Comparison of ENCODE assay signal across 24 mouse cellular contexts in the genomic region with DNA sequence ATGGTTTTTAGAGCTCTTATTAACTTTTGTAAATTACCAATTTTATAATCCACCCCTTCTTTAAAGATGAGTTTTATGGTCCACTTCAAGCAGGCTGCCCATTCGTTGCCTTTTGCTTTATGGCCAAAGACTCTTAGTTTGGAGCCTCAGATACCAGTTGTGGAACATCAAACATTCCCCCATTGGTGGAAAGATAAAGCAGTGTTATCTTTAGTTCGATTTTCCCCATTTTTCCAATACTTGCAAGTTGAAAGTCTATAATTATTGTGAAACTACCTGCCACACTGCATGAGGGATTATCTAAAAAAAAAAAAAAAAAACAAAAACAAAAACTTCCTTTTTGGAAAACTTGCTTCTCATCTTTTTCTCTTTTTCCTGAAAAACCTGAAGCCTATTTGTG. TPM values are rescaled to one million over a fixed set of nuclear protein-coding genes. Genes with fewer than 3 reads are reported as not detected.
DNase-seq lines count a peak whose midpoint lies in the region; ATAC-seq and TF ChIP-seq lines count a peak whose summit lies in the region.
"Had no signal": no experiment of that assay in that cellular context is flagged by ENCODE, and none has a peak within 500 bp of the region (broad histone marks: within the 10 kb centered on the region; RNA-seq: fewer than 3 reads in every experiment).

No protein-coding gene starts in this region.

- WGBS in liver, adult 2 months: 19% methylated on average over 2 of the region's 2 CpGs
- 44% methylated on average over 2 of the region's 2 CpGs for WGBS in lung, embryonic 15.5 days

- no peak overlapping the region for H3K4me2 ChIP-seq in lung, embryonic 15.5 days
- H3K4me2 ChIP-seq: embryonic facial prominence, embryonic 13.5 days; embryonic facial prominence, embryonic 15.5 days; forebrain, embryonic 12.5 days had no signal

- no peak for ATAC-seq in lung, embryonic 15.5 days (ENCODE audit: borderline replicate concordance, extremely low read depth, low FRiP score, low TSS enrichment)
- ATAC-seq: activated CD4-positive, CD25-positive, alpha-beta regulatory T cell, adult 4 months; forebrain, embryonic 14.5 days; forebrain, embryonic 16.5 days; Patski had no signal

- H3K9me3 ChIP-seq in lung, embryonic 15.5 days: no peaks in the 10 kb centered on the region
- H3K9me3 ChIP-seq: embryonic facial prominence, embryonic 13.5 days; embryonic facial prominence, embryonic 15.5 days; forebrain, embryonic 10.5 days; forebrain, embryonic 12.5 days had no signal

- no peak overlapping the region for H3K4me3 ChIP-seq in liver, adult 2 months (ENCODE audit: insufficient read depth, low read depth, low read length)
- H3K4me3 ChIP-seq in lung, embryonic 15.5 days: no peak overlapping the region
- H3K4me3 ChIP-seq: embryonic facial prominence, embryonic 13.5 days; embryonic facial prominence, embryonic 15.5 days; erythroblast, embryonic 14.5 days; forebrain, embryonic 10.5 days; forebrain, embryonic 12.5 days had no signal

- TF ChIP-seq CTCF in liver, adult 2 months (IDR thresholded peaks at IDR 0.05; ENCODE audit: low read depth, low read length): no peak

- no peak for TF ChIP-seq POLR2A in liver, adult 2 months (IDR thresholded peaks at IDR 0.05; ENCODE audit: extremely low read depth, insufficient read depth, low read length)

- DNase-seq in liver, adult 2 months (ENCODE audit: extremely low read depth, low read depth, low spot score): peak; percentile 95
- no peak for DNase-seq in liver
- no peak for DNase-seq in lung, postnatal 4 days
- DNase-seq in embryo, embryonic 9.5 days (ENCODE audit: extremely low spot score): no peak
- DNase-seq: adrenal gland, adult 8-10 months; adrenal gland, postnatal 14 days; adrenal gland, postnatal 36 days; cerebellum, adult 11-12 months; cerebellum, adult 2 months; cerebellum, adult 9-10 months; cerebellum, postnatal 25 days had no signal

- peak overlapping the region; percentile 96 for H3K27ac ChIP-seq in liver, adult 2 months (replicated peaks; ENCODE audit: insufficient read depth, low read depth, low read length)
- H3K27ac ChIP-seq in lung, embryonic 15.5 days: 0 out of 2 replicates have a peak overlapping the region, but pooled peaks have one; percentile 9
- H3K27ac ChIP-seq: embryonic facial prominence, embryonic 13.5 days; embryonic facial prominence, embryonic 15.5 days; forebrain, embryonic 10.5 days; forebrain, embryonic 12.5 days had no signal

- no peaks in the 10 kb centered on the region for H3K27me3 ChIP-seq in liver, adult 2 months (ENCODE audit: control insufficient read depth, insufficient read depth, low read length)
- H3K27me3 ChIP-seq in lung, embryonic 15.5 days: no peaks in the 10 kb centered on the region
- H3K27me3 ChIP-seq: embryonic facial prominence, embryonic 13.5 days; embryonic facial prominence, embryonic 15.5 days; forebrain, embryonic 12.5 days had no signal

- H3K36me3 ChIP-seq in liver, adult 2 months (ENCODE audit: control insufficient read depth, insufficient read depth, low read length): no peaks in the 10 kb centered on the region
- H3K36me3 ChIP-seq in lung, embryonic 15.5 days: no peaks in the 10 kb centered on the region
- H3K36me3 ChIP-seq: embryonic facial prominence, embryonic 13.5 days; embryonic facial prominence, embryonic 15.5 days; forebrain, embryonic 10.5 days; forebrain, embryonic 12.5 days had no signal

- no peak overlapping the region for H3K9ac ChIP-seq in liver, adult 2 months (ENCODE audit: low read depth, low read length)
- H3K9ac ChIP-seq in lung, embryonic 15.5 days: no peak overlapping the region
- H3K9ac ChIP-seq: embryonic facial prominence, embryonic 13.5 days; embryonic facial prominence, embryonic 15.5 days; forebrain, embryonic 12.5 days had no signal

- peaks cover 7% of the 10 kb centered on the region; the same call in 1 of the 2 replicates for H3K79me2 ChIP-seq in liver, adult 2 months (ENCODE audit: control insufficient read depth, insufficient read depth, low read length)

- H3K4me1 ChIP-seq in liver, adult 2 months (ENCODE audit: control insufficient read depth, insufficient read depth, low read length): peaks cover 18% of the 10 kb centered on the region
- peaks cover 15% of the 10 kb centered on the region for H3K4me1 ChIP-seq in lung, embryonic 15.5 days
- H3K4me1 ChIP-seq: embryonic facial prominence, embryonic 13.5 days; embryonic facial prominence, embryonic 15.5 days; forebrain, embryonic 10.5 days; forebrain, embryonic 12.5 days had no signal

RNA-seq across cellular contexts. Expression of a gene that starts 19.8 kb away (rescaled TPM):
- total RNA-seq in liver, adult 2 months (2014; rRNA removed): 55.5 and 71.8 TPM in 2 replicates
- 15.5 and 19.2 TPM in 2 replicates for polyA plus RNA-seq in liver, adult 2 months (2012; rRNA removed)
- 53.4 and 62.6 TPM in 2 replicates for polyA plus RNA-seq in lung, embryonic 15.5 days (2015; fragmentation: Nextera tagmentation; extraction: Ambion mirVana)

RNA-seq across cellular contexts. Expression of a gene that starts 20.0 kb away (rescaled TPM):
- under 0.01 TPM in 1 of 2 replicates, not detected in the other for total RNA-seq in liver, adult 2 months (2014; rRNA removed)
- polyA plus RNA-seq in liver, adult 2 months (2012; rRNA removed): 0.04 TPM in 1 of 2 replicates, not detected in the other
- 0.06 TPM in 1 of 2 replicates, not detected in the other for polyA plus RNA-seq in lung, embryonic 15.5 days (2015; fragmentation: Nextera tagmentation; extraction: Ambion mirVana)
- total RNA-seq: adrenal gland, adult 18-20 months; adrenal gland, postnatal 14 days; adrenal gland, postnatal 36 days; ES-E14 had no signal
- polyA plus RNA-seq: activated CD4-positive, CD25-positive, alpha-beta regulatory T cell, adult 4 months; C2C12; embryonic facial prominence, embryonic 13.5 days; embryonic facial prominence, embryonic 15.5 days; erythroblast, embryonic 14.5 days; forebrain, embryonic 14.5 days; forebrain, embryonic 16.5 days; Patski had no signal
